ENCODE assay signal across 22 mouse cellular contexts in genomic region chr7:139649698-139650097, GRCm38 (mm10). TPM values are rescaled to one million over a fixed set of nuclear protein-coding genes. Genes with fewer than 3 reads are reported as not detected.
"Had no signal": no experiment of that assay in that cellular context is flagged by ENCODE, and none has a peak within 500 bp of the region (broad histone marks: within the 10 kb centered on the region; RNA-seq: fewer than 3 reads in every experiment).

No protein-coding gene starts in this region.

- H3K4me1 ChIP-seq: liver, embryonic 15.5 days; lung, embryonic 15.5 days; midbrain, embryonic 12.5 days; neural tube, embryonic 13.5 days had no signal

- H3K27me3 ChIP-seq: liver, embryonic 15.5 days; lung, embryonic 15.5 days had no signal

- DNase-seq: liver, postnatal 0 days; lung, adult 2 months; lung, postnatal 4 days; midbrain, embryonic 14.5 days; right cerebral cortex, adult 18-20 months; right cerebral cortex, postnatal 25 days; right cerebral cortex, postnatal 4 days; spleen, adult 18-20 months; thymus, adult 18-20 months; thymus, postnatal 14 days; thymus, postnatal 36 days had no signal

- H3K27ac ChIP-seq: liver, embryonic 15.5 days; lung, embryonic 15.5 days; midbrain, embryonic 10.5 days; midbrain, embryonic 12.5 days; neural tube, embryonic 13.5 days had no signal

- ATAC-seq: liver, postnatal 0 days; lung, postnatal 0 days; midbrain, embryonic 16.5 days had no signal

- H3K4me3 ChIP-seq: liver, embryonic 15.5 days; lung, embryonic 15.5 days; midbrain, embryonic 10.5 days; midbrain, embryonic 12.5 days; myocyte; neural tube, embryonic 13.5 days had no signal

- H3K4me2 ChIP-seq: liver, embryonic 15.5 days; lung, embryonic 15.5 days; midbrain, embryonic 12.5 days; neural tube, embryonic 13.5 days had no signal

- H3K9me3 ChIP-seq: liver, embryonic 15.5 days; lung, embryonic 15.5 days; midbrain, embryonic 10.5 days; midbrain, embryonic 12.5 days; neural tube, embryonic 13.5 days had no signal

- H3K36me3 ChIP-seq: liver, embryonic 15.5 days; lung, embryonic 15.5 days; midbrain, embryonic 10.5 days; midbrain, embryonic 12.5 days; neural tube, embryonic 13.5 days had no signal

- H3K9ac ChIP-seq: liver, embryonic 15.5 days; liver, postnatal 0 days; lung, embryonic 15.5 days; midbrain, embryonic 12.5 days; neural tube, embryonic 13.5 days had no signal

RNA-seq across cellular contexts. Expression of gene Cfap46, which starts 33.9 kb away (rescaled TPM):
- total RNA-seq: megakaryocyte, adult 5-6 weeks; megakaryocyte-erythroid progenitor cell, adult 5-6 weeks had no signal
- polyA plus RNA-seq: liver, embryonic 15.5 days; liver, postnatal 0 days; small intestine, adult 2 months had no signal
